Mouse (Mus musculus) B cell, adult 62 days (primary cell): Measurements from ENCODE around the gene Hnrnpf. TPM values are rescaled to one million over a fixed set of nuclear protein-coding genes. Genes with fewer than 3 reads are reported as not detected.

Experiments
- total RNA-seq: library from RNA; stranded (reverse); gene quantifications from 4 replicates; pipeline ENCODE4 v1.2.4, GENCODE M21; 2023

The Hnrnpf gene
- 681 to 748 TPM (median 710 TPM) in 4 replicates for total RNA-seq

GRCm38 (mm10) chr6:117900126-117901080, at the start of gene Hnrnpf:
Hnrnpf (plus strand) TSS chr6:117900324.

GRCm38 (mm10) chr6:117861848-117862247, 38.3 kb upstream of the Hnrnpf start, which contains the start of gene Zfp239:
Zfp239 (plus strand) TSS chr6:117862100.

DNA sequence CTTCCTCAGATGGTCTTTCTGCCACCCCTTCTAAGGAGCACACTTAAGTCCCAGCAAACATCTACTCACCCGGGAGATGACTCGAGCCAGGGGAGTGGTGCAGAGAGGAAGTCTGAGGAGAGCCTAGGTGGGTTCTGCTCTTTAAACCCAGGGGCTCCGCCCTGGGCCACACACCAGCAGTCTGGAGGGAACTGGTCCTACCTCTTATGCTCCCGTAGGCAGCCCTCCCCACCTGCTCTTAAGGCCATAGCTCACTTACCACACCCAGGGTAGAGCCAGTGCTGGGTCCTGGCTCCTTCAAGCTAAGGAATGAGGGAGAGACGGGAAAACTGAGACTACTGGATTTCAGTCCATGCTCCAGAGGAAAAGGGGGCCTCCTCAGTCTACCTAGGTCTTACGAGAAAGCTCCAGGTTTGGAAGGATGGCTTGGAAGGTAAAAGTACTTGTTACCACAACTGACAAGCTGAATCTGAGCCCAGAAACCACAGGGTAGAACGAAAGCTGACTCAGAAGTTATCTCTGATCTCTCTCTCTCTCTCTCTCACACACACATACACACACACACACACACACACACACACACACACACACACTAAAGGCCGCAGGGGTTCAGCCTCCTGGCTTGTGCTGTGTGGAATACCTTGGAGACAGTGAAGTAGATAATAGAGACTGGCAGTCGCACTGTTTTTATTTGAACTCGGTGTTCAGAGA, 37.3 kb downstream of the Hnrnpf start, which contains the start of gene Fxyd4:
Gene Fxyd4, minus strand, starts transcription at position 471 of the 711 bp plus-strand sequence.

Other genes starting within 250 kb of the Hnrnpf start
- gene Zfp637, start 59.1 kb upstream of the Hnrnpf start, total RNA-seq, result 8.5 to 12.7 TPM (median 10.7 TPM) in 4 replicates
- 2.1 to 2.6 TPM (median 2.5 TPM) in 4 replicates for gene Zfp239, start 38.2 kb upstream of the Hnrnpf start, total RNA-seq
- gene Fxyd4, start 37.4 kb downstream of the Hnrnpf start, total RNA-seq, result 1.5 to 2.4 TPM in 2 of 4 replicates, not detected in the others
- 0.27 to 0.55 TPM (median 0.35 TPM) in 4 replicates for gene Rasgef1a, start 111.1 kb downstream of the Hnrnpf start, total RNA-seq
- gene Csgalnact2, start 238.8 kb downstream of the Hnrnpf start, total RNA-seq, result 18.4 to 22.1 TPM (median 20.9 TPM) in 4 replicates